Mouse (Mus musculus): Measurements from ENCODE around the gene Prss40.
"Not testable (repeated sequence)": the region's sequence is repeated elsewhere in the genome, so short reads cannot be mapped to it uniquely, and the experiment has no call there.

Prss40 gene

DNA sequence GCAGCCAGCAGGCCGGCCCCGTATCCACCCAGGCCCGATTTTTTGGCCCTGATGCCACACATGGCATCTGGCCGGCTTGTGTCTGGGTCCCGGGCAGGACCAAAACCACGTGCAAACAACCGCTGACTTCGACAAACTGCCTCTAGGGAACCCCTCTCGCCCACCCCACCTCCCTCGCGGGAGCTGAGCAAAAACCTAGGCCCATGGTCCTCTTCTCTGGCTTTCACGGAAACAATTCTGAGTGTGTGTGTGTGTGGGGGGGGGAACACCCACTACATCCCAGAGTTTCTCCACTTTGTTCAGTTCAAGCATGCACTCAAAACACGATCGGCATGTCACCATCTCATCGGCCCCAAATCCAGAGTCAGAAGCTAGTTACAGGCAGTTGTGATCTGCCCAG is at the start of gene Prss40:
TSS of gene Prss40 (minus strand) at position 101 of the 400 bp plus-strand sequence.
- DNase-seq: no peak

DNA sequence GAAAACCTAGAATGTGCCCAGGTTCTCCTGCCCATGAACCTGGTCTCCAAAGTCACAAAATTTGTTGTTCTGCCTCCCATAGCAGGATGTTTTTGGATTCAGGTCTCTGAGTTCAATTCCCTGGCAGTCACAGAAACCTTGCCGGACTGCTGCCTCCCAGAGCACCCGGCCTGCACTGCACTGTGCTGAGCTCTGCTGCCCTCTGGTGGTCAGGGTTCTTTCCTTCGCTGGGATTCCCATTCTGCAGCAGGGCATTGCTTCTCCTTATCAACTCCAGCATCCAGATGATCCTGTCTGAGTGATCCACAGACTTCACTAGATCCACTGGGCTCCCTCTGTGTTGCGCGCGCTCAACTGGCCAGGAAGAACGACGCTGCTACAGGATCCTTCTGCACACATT is 41.6 kb upstream of the Prss40 start:
- DNase-seq: peak; percentile 83

DNA sequence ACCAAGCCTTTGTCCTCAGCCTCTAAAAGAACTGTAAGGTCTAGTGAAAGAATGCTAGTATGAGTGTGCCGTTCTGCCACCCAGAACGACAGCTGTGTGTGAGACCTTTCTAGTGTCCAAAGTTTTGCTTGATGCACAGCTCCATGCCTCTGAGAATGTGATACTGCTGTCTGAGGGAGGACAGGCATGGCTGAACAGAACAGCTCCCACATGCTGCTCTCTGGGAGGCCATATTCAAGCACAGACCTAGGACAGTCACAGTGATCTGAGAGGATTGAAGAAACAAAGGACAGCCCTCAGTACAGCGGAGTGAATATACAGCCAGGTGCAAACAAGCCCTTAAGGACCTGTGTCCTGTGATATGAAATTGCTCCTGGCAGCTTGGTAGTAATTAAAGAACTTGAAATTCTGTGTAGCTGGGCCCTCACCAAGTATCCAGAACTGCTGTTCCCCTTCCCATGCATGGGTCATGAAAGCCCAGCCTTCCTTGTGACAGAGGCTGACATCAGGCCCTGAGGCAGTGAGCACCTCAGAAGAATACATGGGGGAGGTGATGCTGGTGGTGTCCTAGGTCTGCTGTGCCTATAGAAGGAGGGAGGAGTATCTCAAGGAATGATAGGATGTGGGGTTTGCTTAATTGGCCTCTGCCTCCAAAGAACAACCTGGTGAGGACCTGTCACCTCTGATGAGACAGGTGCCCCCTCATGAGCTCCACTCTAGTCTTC is 40.7 kb upstream of the Prss40 start:
- no peak for DNase-seq

DNA sequence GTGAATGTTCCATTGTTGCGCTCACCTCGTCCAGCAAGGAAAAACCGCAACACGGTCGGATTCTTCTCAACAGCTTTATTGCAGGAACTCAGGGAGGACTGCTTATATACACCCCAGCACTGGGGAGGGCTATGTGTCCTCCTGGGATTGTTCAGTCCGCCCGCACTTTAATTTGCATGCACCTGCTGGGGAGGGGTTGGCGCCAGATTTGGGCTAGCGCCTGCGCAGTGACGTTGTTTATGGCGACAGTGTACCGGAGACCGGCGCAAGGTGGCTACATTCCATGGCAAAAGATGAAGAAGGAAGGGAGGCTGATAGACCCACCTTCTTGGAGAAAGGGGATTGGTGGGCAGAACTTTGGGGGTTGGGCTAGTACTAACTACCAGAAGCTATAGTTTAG is 39.3 kb upstream of the Prss40 start:
- no peak for DNase-seq

DNA sequence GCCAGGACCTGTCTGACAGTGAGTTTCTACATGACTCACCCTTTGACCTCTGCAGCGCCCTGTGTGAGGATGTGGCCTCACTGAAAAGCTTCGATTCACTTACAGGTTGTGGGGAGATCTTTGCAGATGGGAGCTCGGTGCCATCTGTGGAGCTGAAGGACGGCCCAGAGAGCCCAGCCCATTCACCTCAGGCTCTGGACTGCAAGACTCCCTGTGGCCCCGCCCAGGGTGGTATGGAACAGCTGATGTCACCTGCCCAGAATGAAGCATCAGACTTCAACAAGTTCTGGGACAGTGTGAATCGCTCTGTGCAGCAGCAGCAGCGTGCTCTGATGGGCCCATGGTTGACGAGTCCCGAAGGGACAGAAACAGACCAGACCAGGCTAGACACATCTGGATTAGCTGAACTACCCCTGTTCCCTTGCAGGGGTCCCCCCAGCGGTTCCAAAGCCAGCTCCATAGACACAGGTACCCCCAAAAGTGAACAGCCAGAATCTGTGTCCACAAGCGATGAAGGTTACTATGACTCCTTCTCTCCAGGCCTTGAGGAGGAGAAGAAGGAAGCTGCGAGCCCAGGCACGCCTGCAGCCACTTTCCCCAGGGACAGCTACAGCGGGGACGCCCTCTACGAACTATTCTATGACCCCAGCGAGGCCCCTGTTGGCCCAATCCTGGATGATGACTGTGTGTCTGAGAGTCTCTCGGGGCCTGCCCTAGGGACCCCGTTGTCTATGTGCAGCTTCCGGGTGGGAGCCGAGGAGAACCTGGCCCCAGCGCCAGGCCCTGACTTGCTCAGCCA is 26.8 kb upstream of the Prss40 start:
- no peak for DNase-seq

DNA sequence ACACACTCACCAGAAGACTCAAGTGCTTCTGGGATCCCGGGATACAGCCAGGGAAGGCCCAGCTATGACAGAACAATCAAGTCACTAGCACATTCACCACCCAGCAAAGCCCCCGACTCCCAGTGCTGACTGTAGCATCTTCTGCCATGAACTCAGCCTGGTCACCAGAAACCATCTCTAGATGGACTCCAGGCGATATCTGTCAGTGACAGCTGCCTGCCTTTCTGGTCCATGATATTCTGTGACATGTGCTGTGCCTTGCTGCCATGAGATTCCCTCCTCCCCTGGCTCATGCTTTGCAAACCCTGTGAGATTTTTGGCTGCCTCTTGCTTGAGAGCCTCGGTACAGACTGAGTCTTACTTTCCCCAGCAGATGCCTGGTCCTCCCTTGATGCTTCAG is 24.0 kb upstream of the Prss40 start:
- DNase-seq: no peak

DNA sequence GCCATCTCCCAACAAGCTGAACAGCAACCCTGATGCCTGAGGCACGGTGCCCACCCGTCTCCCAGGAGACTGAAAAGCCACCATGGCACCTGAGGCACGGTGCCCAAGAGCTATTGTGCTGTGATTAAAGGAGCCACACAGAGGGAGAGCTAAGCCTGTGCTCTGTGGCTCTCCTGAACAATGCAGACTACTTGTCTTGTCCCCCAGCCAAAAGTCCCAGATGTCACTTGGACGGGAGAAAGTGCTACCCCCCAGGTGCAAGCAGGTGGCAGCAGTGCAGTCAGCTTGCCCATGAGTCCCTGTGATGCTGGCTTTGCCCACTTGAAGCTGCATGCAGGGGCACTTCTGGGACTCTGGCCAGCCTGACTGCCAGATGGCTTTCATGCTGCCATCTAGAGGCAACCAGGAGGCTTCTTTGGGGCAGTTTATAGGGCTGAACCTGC is 23.1 kb upstream of the Prss40 start:
- DNase-seq: no peak

DNA sequence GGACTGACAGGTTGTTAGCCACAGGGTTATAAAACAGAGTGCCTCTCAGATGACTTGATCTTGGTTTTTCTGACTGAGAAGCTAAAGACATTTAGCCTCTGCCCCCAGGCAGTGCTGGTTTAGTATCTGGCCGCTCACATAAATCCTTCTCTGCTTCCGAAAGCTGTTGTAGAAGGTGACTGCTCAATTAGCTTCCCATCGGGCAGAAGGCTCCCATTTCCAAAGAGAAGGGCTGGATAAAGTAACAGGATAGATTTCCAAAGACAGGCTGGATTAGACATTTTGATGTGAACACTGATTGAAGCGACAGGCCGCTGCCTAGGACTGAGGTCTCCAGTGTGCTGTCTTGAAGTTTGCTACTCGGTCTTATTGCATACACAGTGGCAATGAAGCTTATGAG is 21.5 kb upstream of the Prss40 start:
- no peak for DNase-seq

DNA sequence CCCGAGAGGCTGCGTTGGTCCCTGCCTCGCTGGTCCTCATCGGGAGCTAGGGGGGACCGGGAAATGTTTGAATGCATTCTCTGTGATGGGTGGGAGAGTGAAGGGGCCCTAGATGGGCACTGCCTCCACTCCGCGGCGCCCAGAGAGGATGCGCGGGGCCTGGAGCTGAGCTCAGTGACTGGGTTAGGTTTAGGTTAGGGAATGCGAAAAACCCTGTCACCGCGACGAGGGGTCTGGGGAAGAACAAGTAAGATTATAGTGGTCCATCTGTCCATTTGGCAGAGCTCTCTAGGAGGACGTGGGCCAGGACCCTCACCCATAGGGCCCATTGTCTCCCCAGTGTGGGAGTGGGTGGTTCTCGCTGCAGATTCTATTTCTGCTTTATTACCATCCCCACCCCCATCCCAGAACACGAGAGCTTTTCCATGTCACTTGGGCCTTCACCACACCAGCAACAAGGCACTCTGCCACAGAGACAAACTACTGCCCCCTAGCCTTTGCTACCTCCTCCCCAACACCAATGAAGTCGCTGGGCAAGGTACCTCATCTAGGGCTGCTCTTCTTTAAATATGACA is 19.1 kb upstream of the Prss40 start:
- DNase-seq: no peak

DNA sequence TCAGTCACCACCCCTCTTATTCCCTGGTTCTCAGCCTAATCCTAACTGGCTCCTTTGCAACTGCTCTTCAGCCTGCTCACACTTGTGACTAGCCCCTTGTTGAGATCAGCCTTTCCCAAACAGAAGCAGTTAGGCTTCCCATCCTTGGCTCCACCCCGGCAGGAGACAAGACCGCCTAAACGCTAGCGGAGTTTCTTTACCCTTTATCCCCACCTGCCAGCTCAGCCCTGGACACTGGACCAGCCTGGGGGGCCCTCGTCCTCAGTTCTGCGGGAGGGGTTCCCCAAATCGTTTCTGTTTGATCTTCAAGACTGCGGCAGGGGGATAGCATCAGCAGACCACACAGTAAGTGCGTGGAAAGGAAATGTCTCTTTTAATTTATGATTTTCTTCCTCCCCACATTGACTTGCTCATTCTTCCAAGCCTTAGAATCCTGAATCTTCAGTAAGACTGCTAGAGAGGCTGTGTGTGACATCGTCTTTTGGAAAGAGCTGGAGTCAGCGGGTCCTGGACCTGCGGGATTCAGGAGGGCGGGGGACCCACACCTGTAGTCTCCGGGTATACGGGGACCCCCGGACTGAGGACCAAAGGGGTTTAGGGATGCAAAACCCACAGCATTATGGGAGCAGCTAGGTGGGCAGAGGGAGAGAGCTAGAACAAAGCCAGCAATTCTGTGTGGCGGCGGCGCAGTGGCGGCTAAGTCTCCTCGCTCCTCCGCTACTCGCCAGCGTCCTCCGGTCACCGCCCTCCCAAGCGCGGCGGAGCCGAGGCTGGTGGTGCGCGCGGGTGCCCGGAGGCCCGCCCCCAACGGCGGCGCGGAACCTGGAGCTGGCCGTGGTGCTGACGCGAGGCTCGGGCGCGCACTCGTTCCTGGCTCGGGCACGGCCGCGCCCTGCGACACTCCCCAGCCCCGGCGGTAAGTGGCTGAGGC is 18.4 kb upstream of the Prss40 start, which contains the start of gene Amer3:
TSS of gene Amer3 (plus strand) at position 807 of the 931 bp plus-strand sequence.
- DNase-seq: peak; percentile 87

DNA sequence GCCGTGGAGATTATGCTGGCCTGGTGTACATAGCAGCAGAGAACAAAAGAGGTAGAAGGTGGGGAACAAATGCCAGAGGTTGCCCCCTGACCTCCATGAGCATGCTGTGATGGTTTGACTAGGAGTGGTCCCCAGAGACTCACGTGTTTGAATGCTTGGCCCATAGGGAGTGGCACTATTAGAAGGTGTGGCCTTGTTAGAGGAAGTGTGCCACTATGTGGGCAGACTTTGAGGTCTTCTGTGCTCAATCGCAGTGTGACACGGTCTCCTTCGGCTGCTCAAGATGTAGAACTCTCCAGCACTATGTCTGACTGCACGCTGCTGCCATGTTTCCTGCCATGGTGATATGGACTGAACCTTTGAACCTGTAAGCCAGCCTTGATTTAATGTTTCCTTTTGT is 12.5 kb upstream of the Prss40 start:
- DNase-seq: no peak

DNA sequence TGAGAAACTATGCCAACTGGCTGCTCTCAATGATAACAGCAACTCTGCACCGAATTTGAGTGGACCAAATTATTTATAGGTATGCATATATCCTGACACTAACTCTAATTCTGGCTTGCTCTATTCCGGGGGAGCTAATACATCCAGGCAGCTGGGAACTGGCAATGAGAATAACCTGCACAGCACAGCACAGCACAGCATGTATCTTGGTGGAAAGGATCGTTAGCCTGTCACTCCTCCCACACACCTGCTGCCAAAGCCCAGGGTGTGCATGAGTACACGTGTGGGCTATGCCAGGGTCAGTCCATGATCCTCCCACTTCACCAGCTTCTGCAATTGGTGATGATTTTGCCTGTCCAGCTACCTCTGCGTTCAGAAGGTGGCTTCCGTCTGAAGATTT is 10.7 kb upstream of the Prss40 start:
- no peak for DNase-seq

DNA sequence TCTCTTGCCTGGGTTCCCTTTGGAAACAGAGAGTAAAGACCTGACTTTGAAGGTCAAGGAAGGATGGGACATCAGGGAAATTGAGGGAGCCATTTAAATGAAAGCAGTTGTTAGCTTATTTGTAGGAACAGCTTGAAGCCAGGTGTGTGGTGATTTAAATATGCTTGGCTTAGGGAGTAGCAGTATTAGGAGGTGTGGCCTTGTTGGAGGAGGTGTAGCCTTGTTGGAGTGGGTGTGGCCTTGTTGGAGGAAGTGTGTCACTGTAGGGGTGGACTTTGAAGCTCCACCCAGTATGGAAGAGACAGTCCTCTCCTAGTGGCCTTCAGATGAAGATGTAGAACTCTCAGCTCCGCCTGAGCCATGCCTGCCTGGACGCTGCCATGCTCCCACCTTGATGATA is 9.1 kb upstream of the Prss40 start:
- no peak for DNase-seq

DNA sequence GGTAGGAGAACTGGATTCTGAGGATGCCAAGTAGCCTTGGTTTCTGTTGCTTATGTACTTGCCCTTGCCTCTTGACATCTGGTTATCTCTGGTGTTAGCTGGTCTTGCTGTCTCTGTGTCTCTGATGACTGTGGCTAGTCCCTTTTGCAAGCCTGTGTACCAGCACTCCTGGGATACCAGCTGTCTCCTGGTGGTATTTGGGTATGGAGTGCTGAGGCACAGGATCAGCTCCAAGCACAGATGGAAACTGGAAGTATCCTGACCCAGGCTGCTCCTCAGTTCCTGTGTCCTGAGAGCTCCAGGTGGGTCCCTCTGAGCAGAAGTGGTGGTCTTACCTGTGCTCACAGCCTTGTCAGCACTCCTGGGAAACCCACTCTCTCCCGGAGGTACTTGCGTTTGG is 7.4 kb upstream of the Prss40 start:
- DNase-seq: no peak

DNA sequence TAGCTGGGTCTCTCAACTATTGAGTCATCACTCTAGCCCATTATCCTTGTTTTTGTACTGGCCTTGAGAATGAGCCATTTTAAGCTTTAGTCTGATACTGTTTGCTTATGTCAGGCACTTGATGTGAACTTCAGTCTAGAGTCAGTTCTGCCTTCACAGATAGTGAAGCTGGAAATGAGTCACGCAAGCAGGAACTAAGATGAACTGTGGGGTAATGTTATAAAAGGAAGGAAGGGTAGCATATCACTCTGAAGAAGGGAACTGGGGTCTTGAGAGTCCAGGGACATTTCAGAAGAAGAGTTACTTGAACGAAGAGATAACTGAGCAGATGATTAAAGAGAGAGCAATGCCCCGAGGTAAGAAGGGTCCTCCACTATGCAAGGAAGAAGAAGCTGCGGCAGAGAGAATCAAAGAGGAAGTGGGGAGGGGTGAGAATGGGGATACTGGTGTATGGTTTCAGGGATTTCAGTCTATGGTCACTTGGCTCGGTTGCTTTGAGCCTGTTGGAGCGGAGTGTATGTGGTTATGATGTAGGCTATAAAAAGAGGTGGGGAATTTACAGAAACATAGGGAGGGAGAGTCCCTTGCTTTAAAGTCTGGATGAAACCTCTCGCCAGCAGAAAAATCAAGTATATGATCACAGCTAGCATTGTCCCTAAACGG is 3.8 kb upstream of the Prss40 start:
- no peak for DNase-seq

DNA sequence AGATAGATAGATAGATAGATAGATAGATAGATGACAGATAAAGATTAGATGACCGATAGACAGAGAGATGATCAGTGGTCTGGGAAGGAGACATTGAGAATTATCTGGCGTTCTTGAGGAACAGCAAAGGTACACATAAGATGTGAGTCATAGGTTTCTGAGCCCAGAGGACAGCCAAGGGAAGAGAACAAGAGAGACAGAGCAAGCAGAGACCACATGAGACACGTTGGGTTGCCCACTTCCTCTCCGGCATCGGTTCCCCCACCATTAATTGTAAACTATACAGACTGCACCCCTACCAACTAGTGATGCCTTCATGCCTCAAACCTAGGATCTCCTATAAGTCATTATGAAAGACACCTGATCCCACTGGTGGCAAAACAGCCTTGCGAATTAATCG is 6.5 kb downstream of the Prss40 start:
- no peak for DNase-seq

DNA sequence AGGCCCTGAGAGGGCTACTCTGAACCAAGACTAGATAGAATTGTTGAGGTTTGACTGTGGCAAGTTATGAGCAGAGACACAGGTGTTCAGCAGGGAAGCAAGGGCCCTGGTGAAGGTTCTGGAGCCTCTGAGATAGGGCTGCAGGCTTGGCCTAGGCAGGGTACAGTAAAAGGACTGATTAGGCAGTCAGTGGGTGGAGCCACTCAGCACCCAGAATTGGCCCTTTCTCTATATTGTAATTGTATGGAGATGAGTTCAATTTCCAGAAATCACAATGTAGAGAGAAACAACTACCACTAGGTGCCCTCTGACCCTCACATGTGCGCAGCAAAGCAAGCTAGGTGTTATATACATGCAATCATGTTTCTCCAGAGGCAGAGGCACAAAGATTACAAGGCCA is 7.1 kb downstream of the Prss40 start:
- DNase-seq: no peak

DNA sequence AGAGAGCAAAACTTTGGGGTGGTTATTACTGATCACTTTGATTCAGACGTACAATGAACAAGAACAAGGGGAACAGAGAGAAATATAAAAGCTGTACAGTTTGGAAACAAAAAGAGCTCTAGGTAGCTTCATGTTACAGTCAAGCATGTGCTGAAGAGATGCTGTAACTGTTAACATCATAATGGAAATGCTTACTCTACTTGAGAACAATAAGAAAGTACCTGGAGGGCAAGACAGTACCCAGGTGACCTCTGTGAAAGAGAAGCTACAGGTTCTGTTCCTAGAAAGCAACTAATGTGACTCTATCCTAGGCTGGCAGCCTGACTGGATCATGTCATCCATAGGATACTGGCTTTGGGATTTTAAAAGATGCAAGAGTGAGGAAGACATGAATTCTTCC is 13.7 kb downstream of the Prss40 start:
- no peak for DNase-seq

DNA sequence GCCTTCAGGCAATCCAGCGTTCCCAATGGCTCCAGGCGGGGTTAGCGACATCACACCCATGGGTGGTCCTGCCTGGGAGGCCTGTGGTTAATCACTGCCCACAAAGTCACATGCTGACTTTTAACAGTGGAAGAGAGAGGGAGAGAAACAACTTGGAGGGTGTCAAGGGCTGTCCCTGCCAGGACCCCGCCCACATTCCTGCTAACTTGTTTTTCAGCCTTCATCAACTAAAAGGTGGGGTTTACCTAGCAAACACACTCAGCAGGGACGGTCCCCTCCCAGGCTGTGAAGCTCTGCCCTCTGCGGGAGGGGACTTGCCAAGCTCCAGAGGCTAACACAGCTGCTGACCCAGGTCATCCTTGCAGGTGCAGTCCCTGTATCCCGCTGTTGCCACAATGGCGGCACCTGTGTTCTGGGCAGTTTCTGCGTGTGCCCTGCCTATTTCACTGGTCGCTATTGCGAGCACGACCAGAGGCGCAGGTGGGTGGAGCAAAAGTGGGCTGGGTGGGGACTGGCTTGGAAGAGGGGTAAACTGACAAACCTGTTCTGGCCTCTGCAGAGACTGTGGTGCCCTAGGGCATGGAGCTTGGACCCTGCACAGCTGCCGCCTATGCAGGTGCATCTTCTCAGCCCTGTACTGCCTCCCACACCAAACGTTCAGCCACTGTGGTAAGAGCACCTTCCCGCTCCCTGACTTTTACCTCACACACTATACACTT is 23.8 kb downstream of the Prss40 start:
- DNase-seq: peak; percentile 32

DNA sequence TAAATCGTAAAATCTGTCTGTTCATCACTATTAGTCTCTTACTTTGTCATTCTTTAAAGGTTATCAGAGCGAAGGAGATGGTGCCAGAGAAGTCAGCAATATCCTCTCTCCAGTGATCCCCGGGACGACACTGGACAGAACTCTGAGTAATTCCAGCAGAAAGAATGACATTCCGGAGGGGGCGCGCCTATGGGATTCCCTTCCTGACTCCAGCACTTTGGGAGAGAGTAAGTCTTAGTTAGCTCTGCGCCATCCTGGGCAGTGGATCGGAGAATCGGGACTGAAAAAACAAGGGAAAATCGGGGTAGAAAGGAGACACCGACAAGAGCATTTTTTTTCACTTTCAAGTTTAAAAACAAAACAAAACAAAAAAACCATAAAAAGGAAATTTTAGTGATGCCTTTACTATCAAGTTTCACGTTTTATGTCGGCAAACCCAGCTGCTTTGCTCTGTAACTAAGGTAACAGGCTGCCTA is 24.4 kb downstream of the Prss40 start:
- DNase-seq: no peak

DNA sequence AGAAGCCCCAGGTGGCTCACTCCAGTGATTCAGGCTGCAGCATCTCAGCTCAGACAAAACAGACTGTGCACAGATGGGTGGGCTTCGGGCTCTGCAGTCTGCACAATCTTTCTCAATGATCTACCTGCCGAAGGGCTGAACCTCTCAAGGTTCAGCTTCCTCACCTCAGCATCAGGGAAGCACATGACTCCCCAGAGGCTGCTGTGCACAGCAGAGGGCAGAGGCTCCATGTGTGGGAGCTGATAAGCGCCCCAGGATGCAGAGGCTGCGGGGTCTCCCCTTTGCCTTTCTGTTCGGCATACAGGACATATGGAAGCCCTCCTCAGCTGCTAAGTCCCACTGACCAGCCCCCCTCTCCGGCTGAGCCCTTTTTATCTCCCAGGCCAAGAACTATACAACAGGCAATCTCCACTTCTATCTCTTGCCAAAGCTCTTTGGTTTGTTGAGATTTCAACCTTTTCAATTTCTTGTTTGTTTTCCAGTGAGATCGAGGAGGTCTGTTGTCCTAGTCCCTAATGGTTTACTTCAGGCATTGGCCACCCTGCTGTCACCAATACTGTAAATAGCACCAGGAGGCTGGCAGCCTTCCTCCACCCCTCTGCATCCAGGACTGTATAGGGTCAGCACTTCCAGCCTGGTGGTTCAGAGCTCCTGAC is 25.6 kb downstream of the Prss40 start, which contains the start of gene Cfc1:
TSS of gene Cfc1 (plus strand) at position 606 of the 656 bp plus-strand sequence.
- not testable (repeated sequence) for DNase-seq

Measured in thymus, postnatal 4 days (tissue).